In the genomic region with DNA sequence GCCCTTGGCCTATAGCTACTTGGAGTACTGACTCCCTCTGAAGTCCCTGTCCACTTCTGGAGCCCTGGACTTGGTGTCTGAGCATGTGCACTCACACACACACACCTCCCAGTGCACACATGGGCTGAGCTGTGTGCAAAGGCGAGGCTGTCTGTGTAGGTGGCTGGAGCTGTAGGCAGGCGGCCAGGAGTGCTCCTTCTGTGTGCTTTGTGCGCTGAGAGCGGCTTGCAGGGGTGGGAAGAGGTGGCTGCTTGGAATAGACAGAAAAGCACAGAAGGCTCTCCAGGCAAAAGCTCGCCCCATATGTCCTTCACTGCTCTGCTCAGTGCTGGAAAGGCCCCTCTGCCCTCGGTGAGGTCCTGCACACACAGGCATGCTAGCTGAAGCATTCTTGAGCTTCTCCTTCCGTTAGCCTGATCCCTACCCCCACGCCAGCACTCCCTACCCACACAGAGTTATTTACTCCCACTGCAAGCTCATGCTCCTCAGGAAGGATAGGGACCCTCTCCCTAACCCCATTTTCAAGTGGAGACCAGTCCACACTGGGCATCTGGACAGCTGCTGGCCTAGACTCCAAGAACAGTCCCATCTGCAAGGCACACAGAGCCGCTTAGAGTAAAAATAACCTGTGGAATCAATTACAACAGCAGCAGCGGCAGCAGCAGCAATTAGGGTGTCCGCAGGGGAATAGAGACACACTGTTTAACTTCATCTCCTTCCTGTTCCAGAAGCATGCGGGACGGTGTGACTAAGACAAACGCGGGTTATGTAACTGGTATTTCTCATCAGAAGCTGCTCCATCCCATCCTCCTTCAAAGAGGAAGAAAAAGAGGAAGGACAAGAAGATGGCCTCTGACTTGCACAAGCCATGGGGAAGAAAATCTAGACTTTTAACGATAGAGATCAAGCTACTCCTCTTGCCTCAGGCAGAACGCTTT, we compare ENCODE assay signal across 8 mouse cellular contexts. TPM values are rescaled to one million over a fixed set of nuclear protein-coding genes. Genes with fewer than 3 reads are reported as not detected.
DNase-seq lines count a peak whose midpoint lies in the region; ATAC-seq lines count a peak whose summit lies in the region.

No protein-coding gene starts in this region.

- no peak overlapping the region for H3K9ac ChIP-seq in kidney, embryonic 15.5 days
- H3K9ac ChIP-seq in intestine, embryonic 15.5 days = peak overlapping the region; percentile 23; the same call in 1 of the 2 replicates
- H3K9ac ChIP-seq in limb, embryonic 13.5 days = peak overlapping the region; percentile 54; the same call in 1 of the 2 replicates
- H3K9ac ChIP-seq in neural tube, embryonic 15.5 days (replicated peaks) = no peak overlapping the region

- no peak overlapping the region for H3K4me3 ChIP-seq in kidney, embryonic 15.5 days (replicated peaks)
- H3K4me3 ChIP-seq in intestine, embryonic 15.5 days (replicated peaks) = no peak overlapping the region
- H3K4me3 ChIP-seq in limb, embryonic 13.5 days = no peak overlapping the region
- H3K4me3 ChIP-seq in neural tube, embryonic 15.5 days (replicated peaks) = no peak overlapping the region

- H3K4me2 ChIP-seq in kidney, embryonic 15.5 days = 0 out of 2 replicates have a peak overlapping the region, but pooled peaks have one; percentile 0
- H3K4me2 ChIP-seq in intestine, embryonic 15.5 days (replicated peaks) = peak overlapping the region; percentile 26
- peak overlapping the region; percentile 44 for H3K4me2 ChIP-seq in limb, embryonic 13.5 days (replicated peaks)
- H3K4me2 ChIP-seq in neural tube, embryonic 15.5 days = no peak overlapping the region

- 25% methylated on average over 17 of the region's 17 CpGs for WGBS in kidney, embryonic 15.5 days
- 16% methylated on average over 17 of the region's 17 CpGs for WGBS in intestine, embryonic 15.5 days
- WGBS in limb, embryonic 13.5 days = 12% methylated on average over 17 of the region's 17 CpGs
- 55% methylated on average over 17 of the region's 17 CpGs for WGBS in neural tube, embryonic 15.5 days

- H3K27me3 ChIP-seq in kidney, embryonic 15.5 days = no peaks in the 10 kb centered on the region
- H3K27me3 ChIP-seq in intestine, embryonic 15.5 days (replicated peaks) = no peaks in the 10 kb centered on the region
- H3K27me3 ChIP-seq in limb, embryonic 13.5 days = no peaks in the 10 kb centered on the region
- H3K27me3 ChIP-seq in neural tube, embryonic 15.5 days (replicated peaks) = peaks cover 4% of the 10 kb centered on the region; the same call in 1 of the 2 replicates

- H3K9me3 ChIP-seq in kidney, embryonic 15.5 days (replicated peaks) = no peaks in the 10 kb centered on the region
- H3K9me3 ChIP-seq in intestine, embryonic 15.5 days = no peaks in the 10 kb centered on the region
- no peaks in the 10 kb centered on the region for H3K9me3 ChIP-seq in limb, embryonic 13.5 days
- H3K9me3 ChIP-seq in neural tube, embryonic 15.5 days (replicated peaks) = no peaks in the 10 kb centered on the region

- H3K4me1 ChIP-seq in kidney, embryonic 15.5 days = peaks cover 50% of the 10 kb centered on the region
- peaks cover 36% of the 10 kb centered on the region for H3K4me1 ChIP-seq in intestine, embryonic 15.5 days (replicated peaks)
- peaks cover 43% of the 10 kb centered on the region for H3K4me1 ChIP-seq in limb, embryonic 13.5 days
- H3K4me1 ChIP-seq in neural tube, embryonic 15.5 days = peaks cover 19% of the 10 kb centered on the region

- peak overlapping the region; percentile 80 for H3K27ac ChIP-seq in kidney, embryonic 15.5 days
- H3K27ac ChIP-seq in intestine, embryonic 15.5 days = peak overlapping the region; percentile 61
- peak overlapping the region; percentile 82 for H3K27ac ChIP-seq in limb, embryonic 13.5 days
- 0 out of 2 replicates have a peak overlapping the region, but pooled peaks have one; percentile 13 for H3K27ac ChIP-seq in neural tube, embryonic 15.5 days (replicated peaks)

- ATAC-seq in kidney, embryonic 15.5 days (replicated peaks; ENCODE audit: low FRiP score) = peak; percentile 22; the same call in 1 of the 2 replicates
- peak; percentile 45 for ATAC-seq in intestine, embryonic 15.5 days
- peak; percentile 78; the same call in 1 of the 2 replicates for ATAC-seq in limb, embryonic 13.5 days (ENCODE audit: low FRiP score, low read depth)
- ATAC-seq in neural tube, embryonic 15.5 days (ENCODE audit: low FRiP score) = no peak
- ATAC-seq in inflammation-experienced regulatory T-cells, adult 6 months = no peak

- no peaks in the 10 kb centered on the region for H3K36me3 ChIP-seq in kidney, embryonic 15.5 days
- no peaks in the 10 kb centered on the region for H3K36me3 ChIP-seq in intestine, embryonic 15.5 days
- no peaks in the 10 kb centered on the region for H3K36me3 ChIP-seq in limb, embryonic 13.5 days
- H3K36me3 ChIP-seq in neural tube, embryonic 15.5 days = no peaks in the 10 kb centered on the region

- no peak for DNase-seq in kidney, adult 8-10 months
- DNase-seq in frontal cortex, postnatal 25 days (ENCODE audit: low spot score in 2 of 2) = peak; percentile 65 to 69
- DNase-seq in adrenal gland, adult 2 months = no peak

RNA-seq across cellular contexts. Expression of gene Smad3, which starts 22.4 kb away (rescaled TPM):
- 25.0 and 26.5 TPM in 2 replicates for polyA plus RNA-seq in kidney, embryonic 15.5 days (2015; fragmentation: Nextera tagmentation; extraction: Ambion mirVana)
- 14.8 and 15.3 TPM in 2 replicates for polyA plus RNA-seq in intestine, embryonic 15.5 days (2015; fragmentation: Nextera tagmentation; extraction: Ambion mirVana)
- 33.8 and 34.8 TPM in 2 replicates for polyA plus RNA-seq in limb, embryonic 13.5 days (2015; fragmentation: Nextera tagmentation; extraction: Ambion mirVana)
- 8.7 and 12.2 TPM in 2 replicates for polyA plus RNA-seq in neural tube, embryonic 15.5 days (2015; fragmentation: Nextera tagmentation; extraction: Ambion mirVana)
- 10 to 100 TPM; 30.4 to 33.7 TPM for total RNA-seq in adrenal gland, adult 2 months (2021)
- polyA plus RNA-seq in adrenal gland, adult 2 months (2012; rRNA removed) = 29.5 and 41.9 TPM in 2 replicates
- 10 to 100 TPM; 16.5 to 24.6 (median 16.8) TPM for polyA plus RNA-seq in inflammation-experienced regulatory T-cells, adult 6 months (2017; shearing (Covaris generic))

Comparison
In these comparisons a context has a peak if more than half of its experiments do, and no peak if none do; other contexts are left out.
1. ATAC-seq: peak in kidney, embryonic 15.5 days (single experiment), intestine, embryonic 15.5 days (single experiment) and limb, embryonic 13.5 days (single experiment); none in neural tube, embryonic 15.5 days (single experiment) and inflammation-experienced regulatory T-cells, adult 6 months (single experiment).
2. H3K27ac ChIP-seq: peak in every context shown above with its lines; median percentile 82 in limb, embryonic 13.5 days; 80 in kidney, embryonic 15.5 days; 61 in intestine, embryonic 15.5 days; 13 in neural tube, embryonic 15.5 days.
3. H3K9ac ChIP-seq: peak in intestine, embryonic 15.5 days (single experiment) and limb, embryonic 13.5 days (single experiment); none in kidney, embryonic 15.5 days (single experiment) and neural tube, embryonic 15.5 days (single experiment).
4. DNase-seq: peak in frontal cortex, postnatal 25 days (2 of 2); none in kidney, adult 8-10 months (0 of 2) and adrenal gland, adult 2 months (single experiment).